Mouse (Mus musculus) neural tube, embryonic 14.5 days (tissue): ENCODE measurements at regions not wholly inside any gene's neighbourhood (a gene's known extent, or its start where the extent isn't known, plus 50 kb on each side); places are given as distances from the start of the nearest gene placed in this dataset.

Experiments
- ATAC-seq: fragments of 200-750 bp; cut with Nextera tagmentation; 2 replicates; pipeline ENCODE4 v1.8.0; 2017; ENCODE audit warnings: low read depth, mild to moderate bottlenecking, moderate TSS enrichment, moderate library complexity
- H3K27ac ChIP-seq: fragments of 300-500 bp; sonication (generic); 2 replicates; pipeline ENCODE4 v1.5.1; 2014; ENCODE audit warnings: low read depth, mild to moderate bottlenecking, control low read depth, low read length, moderate library complexity, mixed read lengths
- H3K27me3 ChIP-seq: fragments of 300-500 bp; sonication (generic); 2 replicates; pipeline ENCODE4 v1.6.1; 2014; ENCODE audit warnings: low read length; ENCODE audit not compliant: control insufficient read depth, insufficient read depth
- H3K36me3 ChIP-seq: fragments of 300-500 bp; sonication (generic); 2 replicates; pipeline ENCODE4 v1.6.1; 2014; ENCODE audit warnings: low read length, mixed read lengths; ENCODE audit not compliant: control insufficient read depth, insufficient read depth
- H3K4me1 ChIP-seq: fragments of 300-500 bp; sonication (generic); 2 replicates; pipeline ENCODE4 v1.6.1; 2014; ENCODE audit warnings: low read length; ENCODE audit not compliant: control insufficient read depth, insufficient read depth
- H3K4me2 ChIP-seq: fragments of 300-500 bp; sonication (generic); 2 replicates; pipeline ENCODE4 v1.6.1; 2014; ENCODE audit warnings: mild to moderate bottlenecking, low read depth, low read length, control low read depth
- H3K4me3 ChIP-seq: fragments of 300-500 bp; sonication (generic); 2 replicates; pipeline ENCODE4 v1.5.1; 2014; ENCODE audit warnings: low read depth, low read length, control low read depth, mixed read lengths
- H3K9ac ChIP-seq: fragments of 300-500 bp; sonication (generic); replicated peaks from 2 replicates; pipeline ENCODE4 v1.6.1; 2014; ENCODE audit warnings: low read depth, mild to moderate bottlenecking, control low read depth, low read length, mixed read lengths
- H3K9me3 ChIP-seq: fragments of 300-500 bp; sonication (generic); 2 replicates; pipeline ENCODE4 v1.6.1; 2016; ENCODE audit warnings: low read length; ENCODE audit not compliant: control insufficient read depth
- WGBS: fragments of 180-500 bp; shearing (Covaris S2); extraction: QIAGEN DNeasy Blood & Tissue Kit; methylation state at CpG from one replicate; pipeline ENCODE4 v1.1.7; 2014; 5-methylcytosine and 5-hydroxymethylcytosine counted together

GRCm38 (mm10) chr6:16958102-16958501 is 59.9 kb upstream of the Tfec start:
- Histone ChIP-seq H3K36me3 (no peaks in the 10 kb centered on the region), H3K27me3 (no peaks in the 10 kb centered on the region), H3K9ac (no peak overlapping the region), H3K27ac (no peak overlapping the region), H3K4me2 (no peak overlapping the region), H3K4me3 (no peak overlapping the region), H3K9me3 (no peaks in the 10 kb centered on the region), H3K4me1 (no peaks in the 10 kb centered on the region)
- WGBS, result 79% methylated on average over 3 of the region's 3 CpGs
- no peak for ATAC-seq

- Histone ChIP-seq H3K4me2 (no peak overlapping the region), H3K9ac (no peak overlapping the region), H3K4me1 (no peaks in the 10 kb centered on the region), H3K4me3 (no peak overlapping the region), H3K36me3 (no peaks in the 10 kb centered on the region), H3K27me3 (no peaks in the 10 kb centered on the region), H3K9me3 (no peaks in the 10 kb centered on the region), H3K27ac (0 out of 2 replicates have a peak overlapping the region, but pooled peaks have one; percentile 12)
- WGBS, result 37% methylated on average over 6 of the region's 6 CpGs
- peak; percentile 94 for ATAC-seq
Observed at GRCm38 (mm10) chr6:16956771-16957435, 58.7 kb upstream of the Tfec start.
